Mouse (Mus musculus): Measurements from ENCODE around the gene Tesk1. TPM values are rescaled to one million over a fixed set of nuclear protein-coding genes. Genes with fewer than 3 reads are reported as not detected.

Gene Tesk1
- polyA plus RNA-seq, 1 experiment from 2014 or later, result 8.0 TPM

DNA sequence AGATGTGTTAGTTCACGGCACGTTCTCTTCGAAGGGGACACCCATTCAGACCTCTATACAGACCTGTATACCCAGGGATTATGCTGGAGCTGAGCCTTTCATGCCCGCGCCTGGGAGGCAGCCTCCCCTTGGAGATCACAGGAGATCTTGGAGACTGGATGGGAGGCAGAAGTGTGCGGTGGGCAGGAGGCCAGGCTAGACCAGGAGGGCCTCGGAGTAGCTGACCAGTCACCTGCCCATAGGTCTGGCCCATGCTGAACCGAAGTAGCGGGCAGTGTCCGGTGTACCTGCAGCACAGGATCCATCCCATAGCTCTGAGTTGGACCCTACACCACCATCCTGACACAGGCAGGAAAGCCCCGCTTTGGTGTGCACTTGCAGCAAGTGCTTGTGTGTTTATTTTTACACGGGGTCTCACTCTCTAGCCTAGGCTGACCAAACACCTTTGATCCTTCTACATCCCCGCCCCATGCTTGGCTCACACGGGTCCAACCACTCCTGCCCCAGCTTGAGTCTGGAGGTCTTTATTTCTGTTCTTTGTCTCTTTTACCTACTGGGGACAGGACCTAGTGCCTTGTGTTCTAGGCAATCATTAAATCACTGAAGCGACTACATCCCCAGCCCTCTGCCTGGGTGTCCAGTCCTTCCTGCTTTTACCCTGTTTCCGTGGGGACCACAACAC lies 13.4 kb upstream of the Tesk1 start:
- WGBS, result 41% methylated on average over 16 of the region's 16 CpGs
- peak; percentile 16 for ATAC-seq

DNA sequence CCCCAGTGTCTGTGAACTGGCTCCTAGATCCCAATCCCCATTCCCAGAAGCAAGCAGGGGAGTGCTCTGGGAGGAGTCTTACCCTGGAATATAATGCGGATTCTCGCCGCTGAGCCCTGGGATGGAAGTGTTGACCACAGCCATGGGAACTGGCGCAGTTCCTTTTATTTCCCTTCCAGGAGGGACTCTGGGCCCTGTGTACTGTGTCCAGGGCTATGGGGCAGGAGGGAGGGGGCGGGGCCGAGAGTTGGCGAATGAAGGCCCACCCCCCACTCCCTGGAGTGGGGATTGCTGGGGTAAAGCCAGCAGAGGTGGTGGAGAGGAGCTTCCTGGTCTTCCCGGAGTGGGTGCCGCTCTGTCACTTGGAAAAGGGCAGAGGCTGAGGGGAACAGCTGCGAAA lies 12.8 kb upstream of the Tesk1 start, which contains the start of gene Fam166b:
Gene Fam166b (minus strand): TSS at position 189 of the 400 bp plus-strand sequence.
- peaks cover 32% of the 10 kb centered on the region for H3K36me3 ChIP-seq (ENCODE audit: insufficient read depth, low read length)
- no peaks in the 10 kb centered on the region for H3K9me3 ChIP-seq (ENCODE audit: low read length)
- H3K4me1 ChIP-seq (ENCODE audit: insufficient read depth, low read depth, low read length), result no peaks in the 10 kb centered on the region
- TF ChIP-seq CTCF (IDR thresholded peaks at IDR 0.05) (no peak), EP300 (IDR thresholded peaks at IDR 0.05) (no peak)
- H3K9ac ChIP-seq (replicated peaks; ENCODE audit: low read depth), result peak within 1 kb of the TSS; percentile 0; the same call in 1 of the 2 replicates
- peak within 1 kb of the TSS; percentile 26; the same call in 1 of the 2 replicates for H3K27ac ChIP-seq (ENCODE audit: low read length)
- WGBS, result 5% methylated on average over 10 of the region's 10 CpGs
- no peaks in the 10 kb centered on the region for H3K27me3 ChIP-seq (replicated peaks; ENCODE audit: insufficient read depth, low read length)
- peak within 1 kb of the TSS; percentile 11 for H3K4me2 ChIP-seq (replicated peaks; ENCODE audit: low read depth, low read length)
- DNase-seq (ENCODE audit: low spot score), result peak; percentile 60
- H3K4me3 ChIP-seq (ENCODE audit: low read depth, low read length), result no peak within 1 kb of the TSS
- ATAC-seq, result peak; percentile 61

More for the DNA sequence above, 13.4 kb upstream of the Tesk1 start:
- Histone ChIP-seq H3K36me3 (ENCODE audit: insufficient read depth, low read length) (peaks cover 38% of the 10 kb centered on the region), H3K9ac (replicated peaks; ENCODE audit: low read depth) (peak overlapping the region; percentile 0; the same call in 1 of the 2 replicates), H3K27ac (ENCODE audit: low read length) (peak overlapping the region; percentile 26; the same call in 1 of the 2 replicates), H3K4me3 (ENCODE audit: low read depth, low read length) (no peak overlapping the region), H3K27me3 (replicated peaks; ENCODE audit: insufficient read depth, low read length) (no peaks in the 10 kb centered on the region), H3K9me3 (ENCODE audit: low read length) (no peaks in the 10 kb centered on the region), H3K4me1 (ENCODE audit: insufficient read depth, low read depth, low read length) (no peaks in the 10 kb centered on the region), H3K4me2 (replicated peaks; ENCODE audit: low read depth, low read length) (no peak overlapping the region)
- TF ChIP-seq EP300 (IDR thresholded peaks at IDR 0.05), result no peak
- no peak for TF ChIP-seq CTCF (IDR thresholded peaks at IDR 0.05)
- no peak for DNase-seq (ENCODE audit: low spot score)

DNA sequence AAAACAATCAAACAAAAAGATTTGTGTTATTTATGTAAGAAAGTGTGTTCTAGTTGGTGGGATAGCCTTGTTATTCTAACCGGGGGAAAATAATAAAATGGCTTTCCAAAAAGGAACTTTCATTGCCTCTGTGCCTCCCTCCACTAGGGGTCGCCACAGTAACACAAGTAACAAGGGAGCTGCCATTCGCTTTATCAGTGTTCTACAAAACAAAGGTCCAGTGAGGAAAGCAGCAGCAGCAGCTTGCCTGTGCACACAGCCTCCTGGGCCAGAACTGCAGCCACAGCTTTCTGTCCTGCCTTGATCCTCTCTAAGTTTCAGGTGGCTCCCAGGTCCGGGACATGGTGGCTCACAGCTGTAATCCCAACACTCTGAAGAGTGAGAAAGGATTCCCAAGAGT lies 10.0 kb upstream of the Tesk1 start:
- Histone ChIP-seq H3K4me3 (ENCODE audit: low read depth, low read length) (no peak overlapping the region), H3K27me3 (replicated peaks; ENCODE audit: insufficient read depth, low read length) (no peaks in the 10 kb centered on the region), H3K4me2 (replicated peaks; ENCODE audit: low read depth, low read length) (no peak overlapping the region), H3K4me1 (ENCODE audit: insufficient read depth, low read depth, low read length) (no peaks in the 10 kb centered on the region), H3K36me3 (ENCODE audit: insufficient read depth, low read length) (peaks cover 6% of the 10 kb centered on the region; the same call in 1 of the 2 replicates), H3K27ac (ENCODE audit: low read length) (no peak overlapping the region), H3K9me3 (ENCODE audit: low read length) (no peaks in the 10 kb centered on the region), H3K9ac (replicated peaks; ENCODE audit: low read depth) (no peak overlapping the region)
- ATAC-seq, result peak; percentile 43
- TF ChIP-seq CTCF (IDR thresholded peaks at IDR 0.05) (peak; percentile 95), EP300 (IDR thresholded peaks at IDR 0.05) (no peak)
- WGBS, result 1% methylated on average over 4 of the region's 4 CpGs
- peak; percentile 95 for DNase-seq (ENCODE audit: low spot score)

DNA sequence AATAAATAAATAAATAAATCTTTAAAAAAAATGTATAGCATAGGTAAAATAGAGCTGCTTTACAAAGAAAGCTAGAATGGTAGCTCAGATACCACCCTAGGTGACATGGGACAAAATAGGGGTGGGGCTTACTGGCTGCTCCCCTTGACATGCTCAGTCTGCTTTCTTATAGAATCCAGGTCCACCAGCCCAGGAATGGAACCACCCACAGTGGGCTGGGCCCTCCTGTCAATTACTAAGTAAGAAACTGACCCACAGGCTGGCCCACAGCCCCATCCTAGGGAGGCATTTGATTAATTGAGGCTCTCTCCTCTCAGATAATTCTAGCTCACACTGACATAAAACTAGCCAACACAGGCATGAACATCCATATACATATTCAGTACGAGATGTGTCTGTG lies 8.9 kb upstream of the Tesk1 start:
- no peak for ATAC-seq
- Histone ChIP-seq H3K4me3 (ENCODE audit: low read depth, low read length) (no peak overlapping the region), H3K27ac (ENCODE audit: low read length) (no peak overlapping the region), H3K9ac (replicated peaks; ENCODE audit: low read depth) (no peak overlapping the region), H3K36me3 (ENCODE audit: insufficient read depth, low read length) (no peaks in the 10 kb centered on the region), H3K27me3 (replicated peaks; ENCODE audit: insufficient read depth, low read length) (no peaks in the 10 kb centered on the region), H3K9me3 (ENCODE audit: low read length) (no peaks in the 10 kb centered on the region), H3K4me1 (ENCODE audit: insufficient read depth, low read depth, low read length) (no peaks in the 10 kb centered on the region), H3K4me2 (replicated peaks; ENCODE audit: low read depth, low read length) (no peak overlapping the region)
- TF ChIP-seq EP300 (IDR thresholded peaks at IDR 0.05), result no peak
- no peak for TF ChIP-seq CTCF (IDR thresholded peaks at IDR 0.05)
- 76% methylated on average over 1 of the region's 1 CpGs for WGBS
- no peak for DNase-seq (ENCODE audit: low spot score)

DNA sequence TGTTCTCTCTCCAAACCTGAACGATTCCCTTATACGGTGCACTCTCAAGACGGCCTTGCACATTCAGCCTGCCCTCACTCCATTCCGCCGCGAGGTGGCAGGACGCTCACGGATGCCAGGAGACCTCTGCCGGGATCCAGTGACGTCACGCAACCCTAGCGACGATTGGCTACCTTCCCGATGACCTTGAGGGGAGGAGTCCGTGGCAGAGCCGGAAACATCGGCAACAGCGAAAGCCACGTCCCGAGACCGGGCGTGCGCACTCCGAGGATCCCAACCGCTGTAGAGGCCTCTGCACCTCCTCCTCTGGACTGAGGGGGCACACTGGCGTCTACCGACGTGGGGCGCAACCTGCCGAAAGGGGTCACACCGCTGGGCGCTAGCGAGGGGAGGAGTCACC lies 305 bp downstream of the Tesk1 start:
- H3K27me3 ChIP-seq (replicated peaks; ENCODE audit: insufficient read depth, low read length), result no peaks in the 10 kb centered on the region
- no peaks in the 10 kb centered on the region for H3K9me3 ChIP-seq (ENCODE audit: low read length)
- peak overlapping the region; percentile 98 for H3K9ac ChIP-seq (replicated peaks; ENCODE audit: low read depth)
- H3K4me2 ChIP-seq (replicated peaks; ENCODE audit: low read depth, low read length), result peak overlapping the region; percentile 93
- DNase-seq (ENCODE audit: low spot score) (peak; percentile 99), ATAC-seq (peak; percentile 95)
- H3K4me3 ChIP-seq (ENCODE audit: low read depth, low read length), result peak overlapping the region; percentile 96
- TF ChIP-seq EP300 (IDR thresholded peaks at IDR 0.05), result no peak
- peak; percentile 96 for TF ChIP-seq CTCF (IDR thresholded peaks at IDR 0.05)
- under 1% methylated on average over 33 of the region's 33 CpGs for WGBS
- H3K36me3 ChIP-seq (ENCODE audit: insufficient read depth, low read length), result 0 out of 2 replicates have a peak, but pooled peaks cover 6% of the 10 kb centered on the region
- H3K27ac ChIP-seq (ENCODE audit: low read length), result peak overlapping the region; percentile 92
- H3K4me1 ChIP-seq (ENCODE audit: insufficient read depth, low read depth, low read length), result no peaks in the 10 kb centered on the region

DNA sequence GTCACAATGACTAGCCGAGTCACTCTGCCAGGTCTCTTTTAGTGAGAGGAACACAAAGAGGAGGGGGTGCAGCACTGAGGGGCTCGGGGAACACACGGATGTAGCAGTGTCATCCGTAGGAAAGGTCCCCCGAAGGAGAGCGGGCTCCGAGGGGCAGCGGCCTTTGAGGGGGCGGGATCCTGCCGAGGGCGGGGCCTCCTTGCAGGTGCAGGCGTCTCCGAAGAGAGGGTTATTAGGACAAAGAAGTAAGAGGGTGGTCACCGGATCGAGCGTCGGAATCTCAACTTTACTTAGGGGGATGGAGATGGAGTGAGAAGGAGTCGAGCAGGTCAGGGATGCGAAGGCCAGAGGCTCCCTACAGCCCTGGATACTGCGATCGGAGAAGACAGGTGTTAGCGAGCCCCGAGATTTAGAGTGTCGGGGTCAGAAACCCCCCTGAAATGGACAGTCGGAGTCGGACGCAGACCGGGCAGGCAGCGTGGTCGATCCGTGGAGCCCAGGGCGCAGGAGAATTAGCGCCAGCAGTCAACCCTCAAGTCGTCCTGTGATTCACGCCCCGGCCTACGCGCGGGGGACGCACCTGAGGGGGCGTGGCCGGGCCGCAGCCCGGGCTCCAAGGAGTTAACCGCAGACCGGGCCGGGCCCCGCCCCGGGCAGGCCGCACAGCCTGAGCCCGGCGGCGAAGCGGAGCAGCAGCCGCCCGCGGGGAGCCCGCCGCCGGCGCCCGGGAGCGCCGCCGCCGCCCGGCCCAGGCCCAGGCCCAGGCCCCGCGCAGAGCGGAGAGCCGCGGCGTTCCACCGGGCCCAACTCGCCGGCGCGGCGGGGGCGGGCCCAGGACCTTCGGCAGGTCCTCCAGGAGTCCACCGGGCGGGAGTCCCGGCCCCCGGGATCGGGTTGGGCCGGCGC lies 970 bp downstream of the Tesk1 start:
- H3K27ac ChIP-seq (ENCODE audit: low read length), result peak overlapping the region; percentile 92
- 0 out of 2 replicates have a peak, but pooled peaks cover 8% of the 10 kb centered on the region for H3K36me3 ChIP-seq (ENCODE audit: insufficient read depth, low read length)
- WGBS, result under 1% methylated on average over 44 of the region's 88 CpGs
- H3K27me3 ChIP-seq (replicated peaks; ENCODE audit: insufficient read depth, low read length), result no peaks in the 10 kb centered on the region
- H3K9me3 ChIP-seq (ENCODE audit: low read length), result no peaks in the 10 kb centered on the region
- peak overlapping the region; percentile 96 for H3K4me3 ChIP-seq (ENCODE audit: low read depth, low read length)
- peak overlapping the region; percentile 93 for H3K4me2 ChIP-seq (replicated peaks; ENCODE audit: low read depth, low read length)
- peak overlapping the region; percentile 98 for H3K9ac ChIP-seq (replicated peaks; ENCODE audit: low read depth)
- no peaks in the 10 kb centered on the region for H3K4me1 ChIP-seq (ENCODE audit: insufficient read depth, low read depth, low read length)
- TF ChIP-seq CTCF (IDR thresholded peaks at IDR 0.05) (no peak), EP300 (IDR thresholded peaks at IDR 0.05) (no peak)
- peak; percentile 90 for DNase-seq (ENCODE audit: low spot score)
- ATAC-seq, result peak; percentile 77

All from lung, postnatal 0 days (tissue).